Mouse (Mus musculus): ENCODE results near the gene Mxi1. TPM values are rescaled to one million over a fixed set of nuclear protein-coding genes. Genes with fewer than 3 reads are reported as not detected.
A peak's percentile ranks its signal among the peaks of the same experiment; 100 is the strongest.

Mxi1 gene
- polyA plus RNA-seq, 2 experiments from 2014 or later, result 4.7 to 4.9 TPM

- no peak for ATAC-seq
These were observed 15.4 kb downstream of the Mxi1 start for GRCm38 (mm10) chr19:53325578-53326295.

- no peak for ATAC-seq
These were observed 17.8 kb downstream of the Mxi1 start for GRCm38 (mm10) chr19:53328116-53328515.

- peak; percentile 63 for ATAC-seq
These were observed 19.1 kb downstream of the Mxi1 start for GRCm38 (mm10) chr19:53329221-53329991.

- peak; percentile 38 for ATAC-seq
These were observed 19.7 kb downstream of the Mxi1 start for GRCm38 (mm10) chr19:53329992-53330381.

GRCm38 (mm10) chr19:53331882-53332500 is 21.7 kb downstream of the Mxi1 start:
- ATAC-seq, result no peak

GRCm38 (mm10) chr19:53333730-53334129 is 23.4 kb downstream of the Mxi1 start:
- ATAC-seq, result no peak

GRCm38 (mm10) chr19:53335241-53335640 is 24.9 kb downstream of the Mxi1 start:
- no peak for ATAC-seq

GRCm38 (mm10) chr19:53340423-53340822 is 30.1 kb downstream of the Mxi1 start:
- no peak for ATAC-seq

- ATAC-seq, result no peak
These were observed 33.0 kb downstream of the Mxi1 start for GRCm38 (mm10) chr19:53343174-53343881.

- ATAC-seq, result no peak
These were observed 33.7 kb downstream of the Mxi1 start for GRCm38 (mm10) chr19:53344062-53344461.

GRCm38 (mm10) chr19:53345766-53346165 is 35.4 kb downstream of the Mxi1 start:
- no peak for ATAC-seq

GRCm38 (mm10) chr19:53353864-53354263 is 43.5 kb downstream of the Mxi1 start:
- no peak for ATAC-seq

GRCm38 (mm10) chr19:53354271-53355000 is 44.1 kb downstream of the Mxi1 start:
- ATAC-seq, result no peak

GRCm38 (mm10) chr19:53355065-53355464 is 44.7 kb downstream of the Mxi1 start:
- no peak for ATAC-seq

GRCm38 (mm10) chr19:53359160-53360033 is 49.1 kb downstream of the Mxi1 start:
- ATAC-seq, result no peak

- no peak for ATAC-seq
These were observed 50.1 kb downstream of the Mxi1 start for GRCm38 (mm10) chr19:53360265-53360958.

GRCm38 (mm10) chr19:53362967-53363366 is 52.6 kb downstream of the Mxi1 start:
- no peak for ATAC-seq

- ATAC-seq, result no peak
These were observed 54.2 kb downstream of the Mxi1 start for GRCm38 (mm10) chr19:53364551-53364950.

- ATAC-seq, result no peak
These were observed 54.6 kb downstream of the Mxi1 start for GRCm38 (mm10) chr19:53364963-53365362.

GRCm38 (mm10) chr19:53366057-53366775 is 55.9 kb downstream of the Mxi1 start:
- no peak for ATAC-seq
